Mouse (Mus musculus) activated CD4-positive, CD25-positive, alpha-beta regulatory T cell (primary cell): ENCODE data around the gene Mrgprx2. TPM values are rescaled to one million over a fixed set of nuclear protein-coding genes. Genes with fewer than 3 reads are reported as not detected.

Experiments used
- polyA plus RNA-seq, 2 experiments: library from polyadenylated mRNA; unstranded; fragments of 100-300 nt; shearing (Covaris generic); gene quantifications; one replicate each; pipeline ENCODE4 v1.2.1; 2017

Mrgprx2 gene
- polyA plus RNA-seq: under 1 TPM; 0.04 to 0.29 TPM

GRCm38 (mm10) chr7:48499221-48499620 is at the start of gene Mrgprx2:
Gene Mrgprx2, minus strand, starts transcription at chr7:48499321.

GRCm38 (mm10) chr7:48456242-48456641 is 42.9 kb downstream of the Mrgprx2 start, which contains the start of gene Mrgprb1:
Gene Mrgprb1, minus strand, starts transcription at chr7:48456342.

Other genes starting within 250 kb of the Mrgprx2 start
- not detected for gene Mrgprb8, start 110.8 kb downstream of the Mrgprx2 start, polyA plus RNA-seq
- gene Mrgprb1, start 43.0 kb downstream of the Mrgprx2 start, polyA plus RNA-seq: under 1 TPM in 1 of 2 experiments, not detected in 1; 0.23 TPM
- gene Mrgprb2, start 58.8 kb upstream of the Mrgprx2 start, polyA plus RNA-seq: under 1 TPM in 1 of 2 experiments, not detected in 1; 0.22 TPM
- not detected for gene Mrgprb3, start 144.5 kb upstream of the Mrgprx2 start, polyA plus RNA-seq